9 mouse cellular contexts compared by ENCODE assay signal in the genomic region with DNA sequence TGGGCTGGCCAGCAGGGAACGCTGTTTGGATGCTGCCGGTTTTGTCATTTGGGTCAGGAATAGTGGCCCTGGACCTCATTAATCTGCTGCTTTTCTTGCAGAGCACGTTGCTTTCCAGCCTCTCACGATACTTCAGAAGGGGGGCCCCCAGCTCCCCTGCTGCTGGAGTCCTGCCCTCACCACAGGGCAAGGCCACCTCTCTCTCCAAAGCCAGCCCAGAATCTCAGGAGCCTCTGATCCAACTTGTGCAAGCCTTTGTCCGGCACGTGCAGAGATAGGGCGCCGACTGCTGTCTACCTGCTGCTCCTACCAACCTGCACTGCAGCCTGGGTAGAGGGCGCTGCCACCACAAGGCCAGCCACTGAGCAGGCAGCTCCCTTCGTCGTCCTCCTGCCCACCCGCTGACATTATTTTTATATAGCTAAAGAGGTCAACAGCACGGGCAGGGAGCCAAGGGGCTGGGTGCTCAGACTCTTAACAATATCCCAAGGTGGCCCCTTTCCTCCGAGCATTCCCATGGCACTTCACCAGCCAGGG. TPM values are rescaled to one million over a fixed set of nuclear protein-coding genes. Genes with fewer than 3 reads are reported as not detected.
DNase-seq lines count a peak whose midpoint lies in the region; ATAC-seq lines count a peak whose summit lies in the region.
"Had no signal": no experiment of that assay in that cellular context is flagged by ENCODE, and none has a peak within 500 bp of the region (broad histone marks: within the 10 kb centered on the region; RNA-seq: fewer than 3 reads in every experiment).

No protein-coding gene starts in this region.

- no peaks in the 10 kb centered on the region for H3K27me3 ChIP-seq in hindbrain, embryonic 16.5 days (replicated peaks; ENCODE audit: control insufficient read depth, insufficient read depth, low read length)
- no peaks in the 10 kb centered on the region for H3K27me3 ChIP-seq in hindbrain, embryonic 12.5 days
- H3K27me3 ChIP-seq in heart, embryonic 16.5 days (ENCODE audit: control insufficient read depth, insufficient read depth, low read length) = no peaks in the 10 kb centered on the region
- no peaks in the 10 kb centered on the region for H3K27me3 ChIP-seq in stomach, embryonic 16.5 days (ENCODE audit: control insufficient read depth, insufficient read depth, low read length)
- H3K27me3 ChIP-seq: neural tube, embryonic 12.5 days had no signal

- H3K27ac ChIP-seq in hindbrain, embryonic 16.5 days (ENCODE audit: low read depth, low read length) = no peak overlapping the region
- no peak overlapping the region for H3K27ac ChIP-seq in hindbrain, embryonic 12.5 days
- H3K27ac ChIP-seq in heart, embryonic 16.5 days (ENCODE audit: low read length) = peak overlapping the region; percentile 88
- peak overlapping the region; percentile 7; the same call in 1 of the 2 replicates for H3K27ac ChIP-seq in stomach, embryonic 16.5 days (ENCODE audit: low read length)
- H3K27ac ChIP-seq: neural tube, embryonic 12.5 days had no signal

- 62% methylated on average over 14 of the region's 14 CpGs for WGBS in hindbrain, embryonic 16.5 days
- WGBS in hindbrain, embryonic 12.5 days = 77% methylated on average over 14 of the region's 14 CpGs
- 41% methylated on average over 14 of the region's 14 CpGs for WGBS in heart, embryonic 16.5 days
- 59% methylated on average over 14 of the region's 14 CpGs for WGBS in stomach, embryonic 16.5 days

- H3K4me2 ChIP-seq in hindbrain, embryonic 16.5 days (ENCODE audit: low read length) = no peak overlapping the region
- H3K4me2 ChIP-seq in hindbrain, embryonic 12.5 days (replicated peaks) = no peak overlapping the region
- H3K4me2 ChIP-seq in heart, embryonic 16.5 days (ENCODE audit: low read depth, low read length) = peak overlapping the region; percentile 23; the same call in 1 of the 2 replicates
- H3K4me2 ChIP-seq in stomach, embryonic 16.5 days (ENCODE audit: low read depth, low read length) = no peak overlapping the region
- H3K4me2 ChIP-seq: neural tube, embryonic 12.5 days had no signal

- H3K9me3 ChIP-seq in hindbrain, embryonic 16.5 days (ENCODE audit: control insufficient read depth, low read length) = no peaks in the 10 kb centered on the region
- H3K9me3 ChIP-seq in hindbrain, embryonic 12.5 days (replicated peaks) = no peaks in the 10 kb centered on the region
- H3K9me3 ChIP-seq in heart, embryonic 16.5 days (replicated peaks; ENCODE audit: control insufficient read depth, low read length) = no peaks in the 10 kb centered on the region
- H3K9me3 ChIP-seq in stomach, embryonic 16.5 days (replicated peaks; ENCODE audit: control insufficient read depth, low read length) = no peaks in the 10 kb centered on the region
- H3K9me3 ChIP-seq: neural tube, embryonic 12.5 days had no signal

- DNase-seq in urinary bladder, postnatal 14 days (ENCODE audit: low spot score) = peak; percentile 29
- no peak for DNase-seq in urinary bladder, postnatal 25 days (ENCODE audit: low spot score)

- peak; percentile 27; the same call in 1 of the 2 replicates for ATAC-seq in hindbrain, embryonic 16.5 days
- ATAC-seq in hindbrain, embryonic 12.5 days (ENCODE audit: low FRiP score) = no peak
- ATAC-seq in heart, embryonic 16.5 days (replicated peaks; ENCODE audit: extremely low read depth, insufficient read depth, low FRiP score) = peak; percentile 74
- ATAC-seq in stomach, embryonic 16.5 days (ENCODE audit: insufficient read depth, low FRiP score) = no peak
- ATAC-seq in erythroid progenitor cell, adult 5-6 weeks (replicated peaks; ENCODE audit: low FRiP score, poor library complexity, severe bottlenecking) = no peak
- ATAC-seq in erythroblast, adult 5-6 weeks (replicated peaks; ENCODE audit: low FRiP score, poor library complexity, severe bottlenecking) = no peak

- no peak overlapping the region for H3K4me3 ChIP-seq in hindbrain, embryonic 16.5 days (ENCODE audit: low read length)
- no peak overlapping the region for H3K4me3 ChIP-seq in hindbrain, embryonic 12.5 days
- H3K4me3 ChIP-seq in heart, embryonic 16.5 days (ENCODE audit: low read length) = no peak overlapping the region
- H3K4me3 ChIP-seq in stomach, embryonic 16.5 days (replicated peaks; ENCODE audit: low read length) = no peak overlapping the region
- H3K4me3 ChIP-seq: neural tube, embryonic 12.5 days had no signal

- H3K36me3 ChIP-seq in hindbrain, embryonic 16.5 days (ENCODE audit: control insufficient read depth, insufficient read depth, low read length) = peaks cover 56% of the 10 kb centered on the region
- peaks cover 96% of the 10 kb centered on the region for H3K36me3 ChIP-seq in hindbrain, embryonic 12.5 days
- H3K36me3 ChIP-seq in heart, embryonic 16.5 days (ENCODE audit: control insufficient read depth, insufficient read depth) = peaks cover 65% of the 10 kb centered on the region
- peaks cover 20% of the 10 kb centered on the region for H3K36me3 ChIP-seq in stomach, embryonic 16.5 days (ENCODE audit: control insufficient read depth, insufficient read depth, low read length)

- no peaks in the 10 kb centered on the region for H3K4me1 ChIP-seq in hindbrain, embryonic 16.5 days (ENCODE audit: control insufficient read depth, insufficient read depth, low read depth, low read length)
- no peaks in the 10 kb centered on the region for H3K4me1 ChIP-seq in hindbrain, embryonic 12.5 days
- peaks cover 15% of the 10 kb centered on the region for H3K4me1 ChIP-seq in heart, embryonic 16.5 days (ENCODE audit: control insufficient read depth, insufficient read depth, low read length)
- no peaks in the 10 kb centered on the region for H3K4me1 ChIP-seq in stomach, embryonic 16.5 days (ENCODE audit: control insufficient read depth, insufficient read depth, low read length)
- H3K4me1 ChIP-seq: neural tube, embryonic 12.5 days had no signal

- H3K9ac ChIP-seq in hindbrain, embryonic 16.5 days (ENCODE audit: low read depth, low read length) = no peak overlapping the region
- no peak overlapping the region for H3K9ac ChIP-seq in hindbrain, embryonic 12.5 days
- H3K9ac ChIP-seq in heart, embryonic 16.5 days (ENCODE audit: low read length) = peak overlapping the region; percentile 19; the same call in 1 of the 2 replicates
- no peak overlapping the region for H3K9ac ChIP-seq in stomach, embryonic 16.5 days (ENCODE audit: low read length)
- H3K9ac ChIP-seq: neural tube, embryonic 12.5 days had no signal

RNA-seq across cellular contexts. Expression of a gene that starts 15.5 kb away (rescaled TPM):
- 208 and 221 TPM in 2 replicates for polyA plus RNA-seq in hindbrain, embryonic 16.5 days (2015; fragmentation: Nextera tagmentation; extraction: Ambion mirVana)
- 113 and 116 TPM in 2 replicates for polyA plus RNA-seq in hindbrain, embryonic 12.5 days (2016; fragmentation: Nextera tagmentation; extraction: Ambion mirVana)
- polyA plus RNA-seq in heart, embryonic 16.5 days (2015; fragmentation: Nextera tagmentation; extraction: Ambion mirVana) = 135 and 136 TPM in 2 replicates
- 107 and 118 TPM in 2 replicates for polyA plus RNA-seq in stomach, embryonic 16.5 days (2015; fragmentation: Nextera tagmentation; extraction: Ambion mirVana)
- total RNA-seq in erythroid progenitor cell, adult 5-6 weeks (2015; ENCODE audit: low replicate concordance) = 6.5 and 8.4 TPM in 2 replicates
- 5.4 and 10.8 TPM in 2 replicates for total RNA-seq in erythroid progenitor cell, adult 5-6 weeks (2017; ENCODE audit: low replicate concordance)
- total RNA-seq in erythroblast, adult 5-6 weeks (2015; ENCODE audit: low replicate concordance) = 5.2 and 7.3 TPM in 2 replicates
- total RNA-seq in erythroblast, adult 5-6 weeks (2017; ENCODE audit: low replicate concordance) = 7.4 and 9.3 TPM in 2 replicates

RNA-seq across cellular contexts. Expression of a gene that starts 20.4 kb away (rescaled TPM):
- polyA plus RNA-seq in hindbrain, embryonic 16.5 days (2015; fragmentation: Nextera tagmentation; extraction: Ambion mirVana) = 38.2 and 39.7 TPM in 2 replicates
- 29.3 and 30.7 TPM in 2 replicates for polyA plus RNA-seq in hindbrain, embryonic 12.5 days (2016; fragmentation: Nextera tagmentation; extraction: Ambion mirVana)
- 38.7 and 43.5 TPM in 2 replicates for polyA plus RNA-seq in heart, embryonic 16.5 days (2015; fragmentation: Nextera tagmentation; extraction: Ambion mirVana)
- 26.2 and 26.3 TPM in 2 replicates for polyA plus RNA-seq in stomach, embryonic 16.5 days (2015; fragmentation: Nextera tagmentation; extraction: Ambion mirVana)
- total RNA-seq in erythroid progenitor cell, adult 5-6 weeks (2015; ENCODE audit: low replicate concordance) = 3.8 and 7.2 TPM in 2 replicates
- 12.4 and 18.7 TPM in 2 replicates for total RNA-seq in erythroid progenitor cell, adult 5-6 weeks (2017; ENCODE audit: low replicate concordance)
- 0.84 and 1.5 TPM in 2 replicates for total RNA-seq in erythroblast, adult 5-6 weeks (2015; ENCODE audit: low replicate concordance)
- 4.7 and 5.8 TPM in 2 replicates for total RNA-seq in erythroblast, adult 5-6 weeks (2017; ENCODE audit: low replicate concordance)

RNA-seq across cellular contexts. Expression of a gene that starts 48.4 kb away (rescaled TPM):
- polyA plus RNA-seq in hindbrain, embryonic 16.5 days (2015; fragmentation: Nextera tagmentation; extraction: Ambion mirVana) = 63.7 and 67.7 TPM in 2 replicates
- 46.9 and 50.2 TPM in 2 replicates for polyA plus RNA-seq in hindbrain, embryonic 12.5 days (2016; fragmentation: Nextera tagmentation; extraction: Ambion mirVana)
- polyA plus RNA-seq in heart, embryonic 16.5 days (2015; fragmentation: Nextera tagmentation; extraction: Ambion mirVana) = 26.0 and 29.3 TPM in 2 replicates
- 39.0 and 45.8 TPM in 2 replicates for polyA plus RNA-seq in stomach, embryonic 16.5 days (2015; fragmentation: Nextera tagmentation; extraction: Ambion mirVana)
- 4.6 and 14.1 TPM in 2 replicates for total RNA-seq in erythroid progenitor cell, adult 5-6 weeks (2015; ENCODE audit: low replicate concordance)
- total RNA-seq in erythroid progenitor cell, adult 5-6 weeks (2017; ENCODE audit: low replicate concordance) = 5.4 and 20.9 TPM in 2 replicates
- 2.3 and 3.7 TPM in 2 replicates for total RNA-seq in erythroblast, adult 5-6 weeks (2015; ENCODE audit: low replicate concordance)
- total RNA-seq in erythroblast, adult 5-6 weeks (2017; ENCODE audit: low replicate concordance) = 5.4 and 9.1 TPM in 2 replicates

RNA-seq across cellular contexts. Expression of a gene that starts 57.5 kb away (rescaled TPM):
- 15.8 and 23.4 TPM in 2 replicates for polyA plus RNA-seq in hindbrain, embryonic 16.5 days (2015; fragmentation: Nextera tagmentation; extraction: Ambion mirVana)
- 33.9 and 36.6 TPM in 2 replicates for polyA plus RNA-seq in hindbrain, embryonic 12.5 days (2016; fragmentation: Nextera tagmentation; extraction: Ambion mirVana)
- polyA plus RNA-seq in heart, embryonic 16.5 days (2015; fragmentation: Nextera tagmentation; extraction: Ambion mirVana) = 21.2 and 23.6 TPM in 2 replicates
- polyA plus RNA-seq in stomach, embryonic 16.5 days (2015; fragmentation: Nextera tagmentation; extraction: Ambion mirVana) = 26.0 and 30.5 TPM in 2 replicates
- 15.5 and 19.3 TPM in 2 replicates for total RNA-seq in erythroid progenitor cell, adult 5-6 weeks (2015; ENCODE audit: low replicate concordance)
- total RNA-seq in erythroid progenitor cell, adult 5-6 weeks (2017; ENCODE audit: low replicate concordance) = 12.1 and 13.9 TPM in 2 replicates
- total RNA-seq in erythroblast, adult 5-6 weeks (2015; ENCODE audit: low replicate concordance) = 14.8 and 22.5 TPM in 2 replicates
- total RNA-seq in erythroblast, adult 5-6 weeks (2017; ENCODE audit: low replicate concordance) = 5.1 and 7.0 TPM in 2 replicates

RNA-seq across cellular contexts. Expression of a gene that starts 57.5 kb away (rescaled TPM):
- 44.9 and 45.8 TPM in 2 replicates for polyA plus RNA-seq in hindbrain, embryonic 16.5 days (2015; fragmentation: Nextera tagmentation; extraction: Ambion mirVana)
- 25.5 and 26.2 TPM in 2 replicates for polyA plus RNA-seq in hindbrain, embryonic 12.5 days (2016; fragmentation: Nextera tagmentation; extraction: Ambion mirVana)
- polyA plus RNA-seq in heart, embryonic 16.5 days (2015; fragmentation: Nextera tagmentation; extraction: Ambion mirVana) = 31.8 and 33.0 TPM in 2 replicates
- 32.4 and 34.0 TPM in 2 replicates for polyA plus RNA-seq in stomach, embryonic 16.5 days (2015; fragmentation: Nextera tagmentation; extraction: Ambion mirVana)
- total RNA-seq in erythroid progenitor cell, adult 5-6 weeks (2015; ENCODE audit: low replicate concordance) = 1.3 TPM in 1 of 2 replicates, not detected in the other
- 1.0 TPM in 1 of 2 replicates, not detected in the other for total RNA-seq in erythroid progenitor cell, adult 5-6 weeks (2017; ENCODE audit: low replicate concordance)
- 1.2 and 1.7 TPM in 2 replicates for total RNA-seq in erythroblast, adult 5-6 weeks (2015; ENCODE audit: low replicate concordance)
- 2.8 and 3.0 TPM in 2 replicates for total RNA-seq in erythroblast, adult 5-6 weeks (2017; ENCODE audit: low replicate concordance)

Comparison
In these comparisons a context has a peak if more than half of its experiments do, and no peak if none do; other contexts are left out.
1. ATAC-seq: peak in hindbrain, embryonic 16.5 days (single experiment) and heart, embryonic 16.5 days (single experiment); none in hindbrain, embryonic 12.5 days (single experiment), stomach, embryonic 16.5 days (single experiment), erythroid progenitor cell, adult 5-6 weeks (single experiment) and erythroblast, adult 5-6 weeks (single experiment).
2. H3K27ac ChIP-seq: peak in heart, embryonic 16.5 days (single experiment) and stomach, embryonic 16.5 days (single experiment); none in hindbrain, embryonic 16.5 days (single experiment) and hindbrain, embryonic 12.5 days (single experiment).